Mouse (Mus musculus) G1E (cell line): ENCODE results near the gene Epha8. TPM values are rescaled to one million over a fixed set of nuclear protein-coding genes. Genes with fewer than 3 reads are reported as not detected.

ENCODE experiments used
- ATAC-seq: 2 replicates; pipeline ENCODE4 v1.8.0; 2016; ENCODE audit warnings: mild to moderate bottlenecking; ENCODE audit not compliant: insufficient number of reproducible peaks, poor library complexity, low FRiP score, severe bottlenecking; ENCODE audit errors: extremely low read depth
- DNase-seq: peaks from one replicate; pipeline ENCODE4 v3.0.0; 2012; ENCODE audit warnings: low spot score
- H3K27me3 ChIP-seq: 2 replicates; pipeline ENCODE4 v1.6.1; 2012; ENCODE audit warnings: mild to moderate bottlenecking, low read length, inconsistent platforms; ENCODE audit not compliant: insufficient read depth
- H3K36me3 ChIP-seq: replicated peaks from 2 replicates; pipeline ENCODE3; 2012; ENCODE audit warnings: mild to moderate bottlenecking, inconsistent platforms
- H3K4me1 ChIP-seq: 2 replicates; pipeline ENCODE4 v1.6.1; 2012; ENCODE audit warnings: low read depth, low read length, inconsistent platforms, mixed read lengths; ENCODE audit not compliant: insufficient read depth
- H3K4me3 ChIP-seq: 2 replicates; pipeline ENCODE4 v1.5.1; 2012; ENCODE audit warnings: low read depth, mild to moderate bottlenecking, inconsistent platforms, low read length, moderate library complexity, mixed read lengths
- H3K9me3 ChIP-seq: replicated peaks from 2 replicates; pipeline ENCODE4 v1.6.1; 2012; ENCODE audit warnings: inconsistent platforms
- CTCF ChIP-seq: IDR thresholded peaks from 2 replicates; pipeline ENCODE4 v1.5.1; 2012; ENCODE audit warnings: low read depth, low read length, inconsistent platforms, mixed read lengths
- GATA1 ChIP-seq: IDR thresholded peaks from 2 replicates; pipeline ENCODE4 v1.6.1; 2012; ENCODE audit warnings: borderline replicate concordance, low read length, inconsistent platforms, mixed read lengths
- GATA2 ChIP-seq: IDR thresholded peaks from 2 replicates; pipeline ENCODE4 v1.6.1; 2012; ENCODE audit warnings: low read depth, low read length, inconsistent platforms, borderline replicate concordance
- POLR2AphosphoS5 ChIP-seq: IDR thresholded peaks from 2 replicates; pipeline ENCODE4 v1.6.1; 2012; ENCODE audit warnings: low read depth, low read length, inconsistent platforms; ENCODE audit not compliant: insufficient replicate concordance
- TAL1 ChIP-seq: conservative IDR thresholded peaks from 2 replicates; pipeline ENCODE4 v1.6.1; 2012; ENCODE audit warnings: low read depth, low read length, inconsistent platforms, mixed read lengths
- polyA plus RNA-seq: library from polyadenylated mRNA; stranded (reverse); fragments of >175 nt; gene quantifications from 2 replicates; pipeline ENCODE4 v1.2.3, GENCODE M21; 2012
- total RNA-seq, 2 experiments: library from RNA; stranded (forward) in 1 of 2; stranded (reverse) in 1 of 2; fragments of 200-1000 nt in 1 of 2; fragments of >200 nt in 1 of 2; fragmentation: Nextera tagmentation in 1 of 2; gene quantifications; 2 replicates each; pipeline ENCODE4 v1.2.3; 2014 to 2017

Epha8 gene
- total and polyA plus RNA-seq, 3 experiments = 0.11 TPM; not detected in 2

DNA sequence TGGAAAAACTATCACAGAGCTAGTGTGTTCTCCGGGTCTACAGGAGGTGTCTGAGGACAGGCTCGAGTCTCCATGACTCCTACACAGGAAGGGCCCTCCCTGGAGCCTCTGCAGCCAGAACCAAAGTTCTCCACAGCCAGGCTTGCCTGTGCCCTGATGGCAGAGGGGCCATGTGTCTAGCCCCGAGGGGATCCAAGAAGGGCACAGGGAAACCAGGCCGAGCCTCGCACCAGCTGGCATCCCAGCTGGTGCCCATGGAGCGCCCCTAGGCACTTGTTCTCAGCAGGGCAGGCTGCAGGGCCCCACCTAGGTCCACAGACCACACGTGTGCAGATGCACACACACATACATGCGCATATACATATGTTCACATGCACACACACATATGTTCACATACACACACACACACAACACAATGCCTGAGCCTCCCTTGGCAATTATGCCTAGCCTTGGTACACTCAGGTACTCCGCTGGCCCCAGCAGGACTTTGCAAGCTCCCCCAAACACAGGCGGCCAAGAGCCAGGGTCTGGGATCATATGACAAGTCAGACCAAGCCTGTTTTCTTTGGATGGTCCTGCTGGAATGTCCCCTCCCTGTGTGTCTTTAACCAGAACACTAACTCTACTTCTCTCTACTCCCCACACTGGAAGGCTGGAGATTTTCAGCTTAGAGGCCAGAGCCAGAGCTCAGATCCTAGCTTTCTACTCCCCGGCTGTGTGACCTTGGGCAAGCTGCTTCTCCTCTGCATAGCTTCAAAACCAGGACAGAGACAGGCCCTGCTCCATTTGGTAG, 11.9 kb downstream of the Epha8 start:
- no peaks in the 10 kb centered on the region for H3K36me3 ChIP-seq
- no peak overlapping the region for H3K4me3 ChIP-seq
- ATAC-seq (no peak), DNase-seq (no peak)
- peaks cover 23% of the 10 kb centered on the region; the same call in 1 of the 2 replicates for H3K27me3 ChIP-seq
- no peaks in the 10 kb centered on the region; the same call in 1 of the 2 replicates for H3K4me1 ChIP-seq
- no peak for TF ChIP-seq GATA2
- TF ChIP-seq TAL1 = no peak
- TF ChIP-seq POLR2AphosphoS5 = no peak
- no peak for TF ChIP-seq GATA1
- no peak for TF ChIP-seq CTCF
- H3K9me3 ChIP-seq = no peaks in the 10 kb centered on the region

DNA sequence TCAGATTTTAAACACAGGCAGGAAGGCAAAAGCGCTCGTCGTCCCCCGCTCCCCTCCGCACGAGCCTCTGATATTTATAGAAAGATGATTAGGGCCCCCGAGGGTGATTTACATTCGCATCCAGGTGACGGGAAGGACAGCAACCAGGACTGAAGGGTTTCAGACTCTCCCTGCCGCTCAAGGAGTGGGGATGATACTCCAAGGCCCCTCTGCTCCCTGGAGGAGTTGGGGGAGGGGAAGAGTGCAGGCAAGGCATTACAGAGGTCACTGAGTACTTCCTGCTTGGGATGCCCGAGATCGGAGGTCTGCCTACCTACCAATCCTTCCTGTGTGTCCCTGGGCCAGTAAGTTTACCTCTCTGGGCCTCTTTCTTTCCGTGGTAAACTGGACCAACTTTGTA, 13.4 kb downstream of the Epha8 start:
- TF ChIP-seq GATA2 (no peak), GATA1 (no peak), TAL1 (no peak), CTCF (no peak), POLR2AphosphoS5 (no peak)
- Histone ChIP-seq H3K9me3 (no peaks in the 10 kb centered on the region), H3K27me3 (peaks cover 19% of the 10 kb centered on the region; the same call in 1 of the 2 replicates), H3K4me1 (no peaks in the 10 kb centered on the region; the same call in 1 of the 2 replicates), H3K4me3 (no peak overlapping the region), H3K36me3 (no peaks in the 10 kb centered on the region)
- no peak for DNase-seq
- no peak for ATAC-seq

DNA sequence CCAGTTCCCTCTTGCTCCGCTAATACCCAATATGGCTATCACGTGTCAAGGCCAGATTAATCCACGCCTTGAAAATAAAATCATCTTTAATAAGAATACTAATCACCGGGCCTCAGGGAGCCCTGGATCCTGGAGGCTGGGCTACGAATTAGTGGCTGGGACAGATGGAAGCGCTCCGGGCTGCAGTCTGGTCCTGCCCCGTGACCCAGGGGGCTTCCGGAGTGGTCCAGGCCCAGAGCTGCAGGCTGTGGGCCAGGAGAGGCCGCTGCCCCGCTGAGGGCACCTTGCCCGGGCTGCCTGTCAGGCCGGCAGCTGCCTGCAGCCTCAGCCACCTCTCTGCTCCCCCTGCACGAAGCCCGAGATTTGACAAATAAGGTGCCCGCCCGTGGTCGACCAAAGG, 13.9 kb downstream of the Epha8 start:
- DNase-seq (no peak), ATAC-seq (no peak)
- peaks cover 19% of the 10 kb centered on the region; the same call in 1 of the 2 replicates for H3K27me3 ChIP-seq
- H3K4me1 ChIP-seq = no peaks in the 10 kb centered on the region; the same call in 1 of the 2 replicates
- no peaks in the 10 kb centered on the region for H3K9me3 ChIP-seq
- TF ChIP-seq GATA1 (no peak), GATA2 (no peak), CTCF (no peak), POLR2AphosphoS5 (no peak), TAL1 (no peak)
- no peaks in the 10 kb centered on the region for H3K36me3 ChIP-seq
- no peak overlapping the region for H3K4me3 ChIP-seq

DNA sequence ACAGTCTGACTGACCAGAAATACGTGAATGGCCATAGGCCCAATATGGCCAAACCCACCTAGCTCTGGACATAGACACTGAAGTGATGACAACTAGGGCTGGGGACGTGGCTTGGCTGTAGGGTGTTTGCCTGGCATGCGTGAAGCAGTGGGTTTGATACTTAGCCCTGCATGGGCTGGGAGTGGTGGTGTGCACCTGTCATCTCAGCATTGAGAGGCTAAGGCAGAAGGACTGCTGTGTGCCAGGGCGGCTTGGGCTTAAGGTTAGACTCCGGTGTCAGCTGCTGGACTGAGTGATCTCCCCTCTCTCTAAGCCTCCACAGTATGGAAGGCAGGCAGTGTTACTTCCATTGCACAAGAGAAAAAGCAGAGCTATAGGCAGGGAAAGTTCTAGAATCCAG, 18.7 kb downstream of the Epha8 start:
- H3K9me3 ChIP-seq = no peaks in the 10 kb centered on the region
- H3K4me1 ChIP-seq = peaks cover 7% of the 10 kb centered on the region; the same call in 1 of the 2 replicates
- H3K36me3 ChIP-seq = no peaks in the 10 kb centered on the region
- no peak overlapping the region for H3K4me3 ChIP-seq
- ATAC-seq = no peak
- TF ChIP-seq CTCF (no peak), TAL1 (no peak), GATA1 (no peak), POLR2AphosphoS5 (no peak), GATA2 (no peak)
- no peak for DNase-seq
- H3K27me3 ChIP-seq = peaks cover 9% of the 10 kb centered on the region; the same call in 1 of the 2 replicates

DNA sequence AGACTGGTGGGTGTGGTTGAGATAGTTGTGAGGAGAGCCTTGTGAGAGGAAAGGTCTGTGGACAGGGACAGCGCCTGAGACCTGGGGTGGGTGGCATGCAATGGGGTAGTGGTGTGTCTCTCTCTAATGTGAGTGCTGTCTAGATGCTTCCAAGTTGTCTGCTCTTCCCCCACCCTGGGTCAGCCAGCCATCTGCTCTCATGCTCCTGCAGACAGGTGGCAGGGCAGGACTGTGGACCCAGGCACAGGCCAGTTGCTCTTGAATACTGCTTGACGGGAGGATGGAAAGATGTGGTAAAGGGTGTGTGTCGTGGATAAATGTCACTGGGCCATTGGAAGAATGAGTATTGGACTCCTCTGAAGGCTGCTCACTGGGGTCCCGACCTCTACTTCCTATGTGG, 19.3 kb downstream of the Epha8 start:
- TF ChIP-seq CTCF (no peak), GATA2 (no peak), GATA1 (no peak), POLR2AphosphoS5 (no peak), TAL1 (no peak)
- Histone ChIP-seq H3K4me3 (no peak overlapping the region), H3K27me3 (peaks cover 9% of the 10 kb centered on the region), H3K4me1 (peaks cover 7% of the 10 kb centered on the region; the same call in 1 of the 2 replicates), H3K9me3 (no peaks in the 10 kb centered on the region), H3K36me3 (no peaks in the 10 kb centered on the region)
- DNase-seq = no peak
- ATAC-seq = no peak

DNA sequence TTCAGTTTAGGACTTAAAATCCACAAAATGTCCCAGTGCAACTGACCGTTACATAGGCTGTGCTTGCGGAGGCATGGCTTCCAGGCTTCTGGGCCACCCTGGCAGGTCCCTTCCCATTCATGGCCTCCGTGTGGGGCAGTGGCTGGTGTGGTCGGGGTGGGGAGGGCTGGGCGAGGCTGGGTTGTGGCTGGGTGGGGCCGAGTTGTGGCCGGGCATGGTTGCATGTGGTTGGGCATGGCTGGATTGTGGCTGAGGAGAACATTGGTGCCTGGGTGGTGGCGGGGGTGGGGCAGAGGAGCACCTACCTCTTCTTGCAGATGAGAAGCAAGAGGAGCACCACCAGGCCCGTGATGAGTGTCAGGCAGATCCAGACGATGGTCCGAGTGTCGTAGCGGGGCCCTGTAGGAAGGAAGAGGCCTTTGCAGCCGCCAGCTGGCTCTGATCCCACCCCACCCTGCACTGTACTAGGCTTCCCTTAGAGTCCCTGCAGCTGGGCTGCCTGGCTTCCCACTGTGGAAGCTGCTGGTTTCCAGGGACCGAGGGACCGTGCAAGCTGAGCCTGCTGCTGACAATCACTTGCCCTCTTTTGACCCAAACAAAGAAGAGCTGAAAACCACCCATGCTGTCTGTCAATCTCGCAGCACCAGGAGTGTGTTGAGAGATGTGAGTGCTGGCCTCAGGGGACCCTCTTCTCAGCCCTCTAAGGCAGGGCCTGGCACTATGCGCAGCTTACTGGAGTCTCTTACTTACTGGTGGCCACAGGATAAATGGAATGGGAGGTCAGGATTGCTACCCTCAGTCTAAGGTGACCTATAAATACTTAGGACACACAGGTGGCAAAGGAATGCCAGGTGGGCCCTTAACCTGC, 21.6 kb downstream of the Epha8 start:
- ATAC-seq = no peak

More for the DNA sequence above, 21.6 kb downstream of the Epha8 start:
- no peak for TF ChIP-seq GATA1
- TF ChIP-seq TAL1 = no peak
- no peak for TF ChIP-seq GATA2
- TF ChIP-seq POLR2AphosphoS5 = no peak
- TF ChIP-seq CTCF = no peak
- peaks cover 15% of the 10 kb centered on the region for H3K4me1 ChIP-seq
- H3K36me3 ChIP-seq = no peaks in the 10 kb centered on the region
- H3K4me3 ChIP-seq = no peak overlapping the region
- DNase-seq = no peak
- no peaks in the 10 kb centered on the region for H3K9me3 ChIP-seq
- H3K27me3 ChIP-seq = peaks cover 8% of the 10 kb centered on the region
